Mouse (Mus musculus): Measurements from ENCODE around the gene Scyl1. TPM values are rescaled to one million over a fixed set of nuclear protein-coding genes. Genes with fewer than 3 reads are reported as not detected.
A peak's percentile ranks its signal among the peaks of the same experiment; 100 is the strongest.

Scyl1 gene
- polyA plus RNA-seq, 1 experiment from 2014 or later = 48.8 TPM

GRCm38 (mm10) chr19:5803881-5804279 is 32.7 kb upstream of the Scyl1 start:
- peak overlapping the region; percentile 86 for H3K4me2 ChIP-seq (replicated peaks; ENCODE audit: low read depth)
- H3K4me1 ChIP-seq (replicated peaks; ENCODE audit: control insufficient read depth, insufficient read depth, low read length) = peaks cover 15% of the 10 kb centered on the region
- H3K27me3 ChIP-seq (replicated peaks; ENCODE audit: control insufficient read depth, insufficient read depth, low read length) = no peaks in the 10 kb centered on the region
- H3K36me3 ChIP-seq (ENCODE audit: control insufficient read depth, insufficient read depth) = 0 out of 2 replicates have a peak, but pooled peaks cover 4% of the 10 kb centered on the region
- no peaks in the 10 kb centered on the region for H3K9me3 ChIP-seq (ENCODE audit: control insufficient read depth)
- H3K27ac ChIP-seq (ENCODE audit: low read depth, low read length) = peak overlapping the region; percentile 100
- no peak for TF ChIP-seq CTCF (IDR thresholded peaks at IDR 0.05; ENCODE audit: low read depth)
- peak overlapping the region; percentile 97 for H3K9ac ChIP-seq (ENCODE audit: low read depth, low read length)
- under 1% methylated on average over 16 of the region's 16 CpGs for WGBS
- ATAC-seq = 0 out of 2 replicates have a peak, but pooled peaks have one; percentile 4
- peak overlapping the region; percentile 82 for H3K4me3 ChIP-seq (ENCODE audit: low read depth, low read length)

GRCm38 (mm10) chr19:5803041-5803880 is 32.0 kb upstream of the Scyl1 start:
- H3K4me3 ChIP-seq (ENCODE audit: low read depth, low read length) = peak overlapping the region; percentile 82
- peak overlapping the region; percentile 100 for H3K27ac ChIP-seq (ENCODE audit: low read depth, low read length)
- peak; percentile 88 for ATAC-seq
- no peak for TF ChIP-seq CTCF (IDR thresholded peaks at IDR 0.05; ENCODE audit: low read depth)
- peak overlapping the region; percentile 86 for H3K4me2 ChIP-seq (replicated peaks; ENCODE audit: low read depth)
- under 1% methylated on average over 67 of the region's 67 CpGs for WGBS
- no peaks in the 10 kb centered on the region for H3K27me3 ChIP-seq (replicated peaks; ENCODE audit: control insufficient read depth, insufficient read depth, low read length)
- H3K36me3 ChIP-seq (ENCODE audit: control insufficient read depth, insufficient read depth) = 0 out of 2 replicates have a peak, but pooled peaks cover 5% of the 10 kb centered on the region
- H3K9me3 ChIP-seq (ENCODE audit: control insufficient read depth) = no peaks in the 10 kb centered on the region
- peaks cover 9% of the 10 kb centered on the region for H3K4me1 ChIP-seq (replicated peaks; ENCODE audit: control insufficient read depth, insufficient read depth, low read length)
- H3K9ac ChIP-seq (ENCODE audit: low read depth, low read length) = peak overlapping the region; percentile 97

GRCm38 (mm10) chr19:5802787-5803040 is 31.5 kb upstream of the Scyl1 start:
- Histone ChIP-seq H3K36me3 (ENCODE audit: control insufficient read depth, insufficient read depth) (peaks cover 10% of the 10 kb centered on the region), H3K4me1 (replicated peaks; ENCODE audit: control insufficient read depth, insufficient read depth, low read length) (peaks cover 8% of the 10 kb centered on the region), H3K27me3 (replicated peaks; ENCODE audit: control insufficient read depth, insufficient read depth, low read length) (no peaks in the 10 kb centered on the region), H3K4me3 (ENCODE audit: low read depth, low read length) (peak overlapping the region; percentile 82), H3K27ac (ENCODE audit: low read depth, low read length) (peak overlapping the region; percentile 100), H3K9me3 (ENCODE audit: control insufficient read depth) (no peaks in the 10 kb centered on the region), H3K4me2 (replicated peaks; ENCODE audit: low read depth) (peak overlapping the region; percentile 86), H3K9ac (ENCODE audit: low read depth, low read length) (peak overlapping the region; percentile 97)
- TF ChIP-seq CTCF (IDR thresholded peaks at IDR 0.05; ENCODE audit: low read depth) = no peak
- WGBS = 0% methylated on average over 4 of the region's 4 CpGs
- no peak for ATAC-seq

- peak; percentile 50 for ATAC-seq
- Histone ChIP-seq H3K4me2 (replicated peaks; ENCODE audit: low read depth) (peak overlapping the region; percentile 86), H3K36me3 (ENCODE audit: control insufficient read depth, insufficient read depth) (peaks cover 15% of the 10 kb centered on the region), H3K27ac (ENCODE audit: low read depth, low read length) (peak overlapping the region; percentile 100), H3K9me3 (ENCODE audit: control insufficient read depth) (no peaks in the 10 kb centered on the region), H3K27me3 (replicated peaks; ENCODE audit: control insufficient read depth, insufficient read depth, low read length) (no peaks in the 10 kb centered on the region), H3K9ac (ENCODE audit: low read depth, low read length) (peak overlapping the region; percentile 97), H3K4me1 (replicated peaks; ENCODE audit: control insufficient read depth, insufficient read depth, low read length) (peaks cover 8% of the 10 kb centered on the region), H3K4me3 (ENCODE audit: low read depth, low read length) (peak overlapping the region; percentile 82)
- under 1% methylated on average over 25 of the region's 25 CpGs for WGBS
- TF ChIP-seq CTCF (IDR thresholded peaks at IDR 0.05; ENCODE audit: low read depth) = no peak
Measured at GRCm38 (mm10) chr19:5802011-5802786, 31.0 kb upstream of the Scyl1 start.

- Histone ChIP-seq H3K9ac (ENCODE audit: low read depth, low read length) (peak overlapping the region; percentile 97), H3K4me3 (ENCODE audit: low read depth, low read length) (peak overlapping the region; percentile 82), H3K4me1 (replicated peaks; ENCODE audit: control insufficient read depth, insufficient read depth, low read length) (peaks cover 4% of the 10 kb centered on the region), H3K9me3 (ENCODE audit: control insufficient read depth) (no peaks in the 10 kb centered on the region), H3K27ac (ENCODE audit: low read depth, low read length) (peak overlapping the region; percentile 100), H3K4me2 (replicated peaks; ENCODE audit: low read depth) (peak overlapping the region; percentile 86), H3K27me3 (replicated peaks; ENCODE audit: control insufficient read depth, insufficient read depth, low read length) (no peaks in the 10 kb centered on the region), H3K36me3 (ENCODE audit: control insufficient read depth, insufficient read depth) (peaks cover 22% of the 10 kb centered on the region)
- TF ChIP-seq CTCF (IDR thresholded peaks at IDR 0.05; ENCODE audit: low read depth) = no peak
- WGBS = 1% methylated on average over 3 of the region's 3 CpGs
- no peak for ATAC-seq
Measured at GRCm38 (mm10) chr19:5801432-5801964, 30.3 kb upstream of the Scyl1 start.
